Mouse (Mus musculus) forebrain, embryonic 16.5 days (tissue): ENCODE measurements around the gene Tmem222. TPM values are rescaled to one million over a fixed set of nuclear protein-coding genes. Genes with fewer than 3 reads are reported as not detected.
A peak's percentile ranks its signal among the peaks of the same experiment; 100 is the strongest.

Experiments
- ATAC-seq: fragments of 200-750 bp; cut with Nextera tagmentation; 2 replicates; pipeline ENCODE4 v1.8.0; 2017; ENCODE audit warnings: mild to moderate bottlenecking, moderate library complexity
- H3K27ac ChIP-seq: fragments of 300-500 bp; sonication (generic); 2 replicates; pipeline ENCODE4 v1.5.1; 2014; ENCODE audit warnings: low read length, control low read depth
- H3K27me3 ChIP-seq: fragments of 300-500 bp; sonication (generic); replicated peaks from 2 replicates; pipeline ENCODE4 v1.6.1; 2014; ENCODE audit warnings: low read length; ENCODE audit not compliant: control insufficient read depth, insufficient read depth
- H3K36me3 ChIP-seq: fragments of 300-500 bp; sonication (generic); 2 replicates; pipeline ENCODE4 v1.6.1; 2014; ENCODE audit not compliant: control insufficient read depth, insufficient read depth
- H3K4me1 ChIP-seq: fragments of 300-500 bp; sonication (generic); replicated peaks from 2 replicates; pipeline ENCODE4 v1.6.1; 2014; ENCODE audit warnings: low read length; ENCODE audit not compliant: control insufficient read depth, insufficient read depth
- H3K4me2 ChIP-seq: fragments of 300-500 bp; sonication (generic); 2 replicates; pipeline ENCODE4 v1.6.1; 2014; ENCODE audit warnings: mild to moderate bottlenecking, low read length, control low read depth
- H3K4me3 ChIP-seq: fragments of 300-500 bp; sonication (generic); replicated peaks from 2 replicates; pipeline ENCODE4 v1.5.1; 2014; ENCODE audit warnings: mild to moderate bottlenecking, low read length, control low read depth
- H3K9ac ChIP-seq: fragments of 300-500 bp; sonication (generic); replicated peaks from 2 replicates; pipeline ENCODE4 v1.6.1; 2014; ENCODE audit warnings: low read depth, low read length, control low read depth
- H3K9me3 ChIP-seq: fragments of 300-500 bp; sonication (generic); 2 replicates; pipeline ENCODE4 v1.6.1; 2016; ENCODE audit warnings: low read length; ENCODE audit not compliant: control insufficient read depth
- WGBS: fragments of 180-500 bp; shearing (Covaris S2); extraction: QIAGEN DNeasy Blood & Tissue Kit; methylation state at CpG from one replicate; pipeline ENCODE4 v1.1.7; 2014; 5-methylcytosine and 5-hydroxymethylcytosine counted together
- polyA plus RNA-seq: library from polyadenylated mRNA; unstranded; fragments of >200 nt; fragmentation: Nextera tagmentation; extraction: Ambion mirVana; gene quantifications from 2 replicates; pipeline ENCODE4 v1.2.1, GENCODE M21; 2015

Tmem222 gene
- polyA plus RNA-seq, 1 experiment from 2014 or later: 124 TPM

- WGBS: 79% methylated on average over 5 of the region's 5 CpGs
- peaks cover 7% of the 10 kb centered on the region for H3K27me3 ChIP-seq
- H3K4me3 ChIP-seq: no peak overlapping the region
- no peak for ATAC-seq
- H3K4me2 ChIP-seq: no peak overlapping the region
- no peaks in the 10 kb centered on the region; the same call in 1 of the 2 replicates for H3K4me1 ChIP-seq
- no peaks in the 10 kb centered on the region for H3K36me3 ChIP-seq
- no peak overlapping the region for H3K27ac ChIP-seq
- H3K9ac ChIP-seq: no peak overlapping the region
- H3K9me3 ChIP-seq: no peaks in the 10 kb centered on the region
Measured at GRCm38 (mm10) chr4:133235415-133235814, 42.2 kb downstream of the Tmem222 start.

GRCm38 (mm10) chr4:133234771-133235170, 42.8 kb downstream of the Tmem222 start:
- Histone ChIP-seq H3K27ac (no peak overlapping the region), H3K36me3 (no peaks in the 10 kb centered on the region), H3K27me3 (peaks cover under 1% of the 10 kb centered on the region), H3K9me3 (no peaks in the 10 kb centered on the region), H3K9ac (no peak overlapping the region), H3K4me1 (no peaks in the 10 kb centered on the region), H3K4me2 (no peak overlapping the region), H3K4me3 (no peak overlapping the region)
- WGBS: 59% methylated on average over 5 of the region's 5 CpGs
- no peak for ATAC-seq

- Histone ChIP-seq H3K4me1 (no peaks in the 10 kb centered on the region), H3K27ac (no peak overlapping the region), H3K27me3 (no peaks in the 10 kb centered on the region), H3K9me3 (no peaks in the 10 kb centered on the region), H3K4me2 (no peak overlapping the region), H3K9ac (no peak overlapping the region), H3K4me3 (no peak overlapping the region), H3K36me3 (no peaks in the 10 kb centered on the region)
- no peak for ATAC-seq
- WGBS: 39% methylated on average over 10 of the region's 10 CpGs
Measured at GRCm38 (mm10) chr4:133233285-133233976, 44.2 kb downstream of the Tmem222 start.

- Histone ChIP-seq H3K4me2 (no peak overlapping the region), H3K36me3 (no peaks in the 10 kb centered on the region), H3K9me3 (no peaks in the 10 kb centered on the region), H3K4me1 (no peaks in the 10 kb centered on the region), H3K27ac (no peak overlapping the region), H3K27me3 (no peaks in the 10 kb centered on the region), H3K9ac (no peak overlapping the region), H3K4me3 (no peak overlapping the region)
- WGBS: 66% methylated on average over 8 of the region's 8 CpGs
- ATAC-seq: no peak
Measured at GRCm38 (mm10) chr4:133229582-133229981, 48.0 kb downstream of the Tmem222 start.

- Histone ChIP-seq H3K4me2 (no peak overlapping the region), H3K27me3 (0 out of 2 replicates have a peak, but pooled peaks cover 2% of the 10 kb centered on the region), H3K4me1 (no peaks in the 10 kb centered on the region), H3K4me3 (no peak overlapping the region), H3K36me3 (no peaks in the 10 kb centered on the region), H3K27ac (no peak overlapping the region), H3K9ac (no peak overlapping the region), H3K9me3 (no peaks in the 10 kb centered on the region)
- 82% methylated on average over 8 of the region's 8 CpGs for WGBS
- no peak for ATAC-seq
Measured at GRCm38 (mm10) chr4:133227636-133228035, 50.0 kb downstream of the Tmem222 start.

GRCm38 (mm10) chr4:133226073-133226472, 51.5 kb downstream of the Tmem222 start:
- Histone ChIP-seq H3K36me3 (no peaks in the 10 kb centered on the region), H3K27me3 (peaks cover 3% of the 10 kb centered on the region), H3K4me3 (no peak overlapping the region), H3K9me3 (no peaks in the 10 kb centered on the region), H3K4me1 (no peaks in the 10 kb centered on the region), H3K9ac (no peak overlapping the region), H3K4me2 (no peak overlapping the region), H3K27ac (no peak overlapping the region)
- ATAC-seq: no peak
- WGBS: 72% methylated on average over 10 of the region's 10 CpGs

- H3K4me1 ChIP-seq: peaks cover 3% of the 10 kb centered on the region; the same call in 1 of the 2 replicates
- H3K4me3 ChIP-seq: no peak overlapping the region
- WGBS: 39% methylated on average over 5 of the region's 5 CpGs
- no peaks in the 10 kb centered on the region for H3K36me3 ChIP-seq
- no peak for ATAC-seq
- no peaks in the 10 kb centered on the region for H3K9me3 ChIP-seq
- no peak overlapping the region for H3K4me2 ChIP-seq
- H3K27ac ChIP-seq: no peak overlapping the region
- no peak overlapping the region for H3K9ac ChIP-seq
- H3K27me3 ChIP-seq: peaks cover 6% of the 10 kb centered on the region
Measured at GRCm38 (mm10) chr4:133223875-133224274, 53.7 kb downstream of the Tmem222 start.

GRCm38 (mm10) chr4:133221701-133222100, 55.9 kb downstream of the Tmem222 start:
- H3K4me1 ChIP-seq: peaks cover 3% of the 10 kb centered on the region; the same call in 1 of the 2 replicates
- no peak overlapping the region for H3K4me3 ChIP-seq
- ATAC-seq: no peak
- H3K27me3 ChIP-seq: peaks cover 6% of the 10 kb centered on the region
- no peak overlapping the region for H3K4me2 ChIP-seq
- no peaks in the 10 kb centered on the region for H3K36me3 ChIP-seq
- no peak overlapping the region for H3K9ac ChIP-seq
- no peak overlapping the region for H3K27ac ChIP-seq
- no peaks in the 10 kb centered on the region for H3K9me3 ChIP-seq
- 81% methylated on average over 8 of the region's 8 CpGs for WGBS

- peaks cover 3% of the 10 kb centered on the region; the same call in 1 of the 2 replicates for H3K4me1 ChIP-seq
- H3K4me3 ChIP-seq: peak overlapping the region; percentile 27
- 2% methylated on average over 25 of the region's 25 CpGs for WGBS
- H3K4me2 ChIP-seq: peak overlapping the region; percentile 53
- no peaks in the 10 kb centered on the region for H3K9me3 ChIP-seq
- H3K27ac ChIP-seq: no peak overlapping the region
- ATAC-seq: no peak
- H3K9ac ChIP-seq: peak overlapping the region; percentile 41
- H3K27me3 ChIP-seq: peaks cover 6% of the 10 kb centered on the region
- no peaks in the 10 kb centered on the region for H3K36me3 ChIP-seq
Measured at GRCm38 (mm10) chr4:133220656-133221055, 56.9 kb downstream of the Tmem222 start.
